Mouse (Mus musculus) MEL (cell line): Measurements from ENCODE around the gene Ankrd33b. TPM values are rescaled to one million over a fixed set of nuclear protein-coding genes. Genes with fewer than 3 reads are reported as not detected.

ENCODE experiments used
- DNase-seq: peaks from one replicate; pipeline ENCODE4 v3.0.0; 2011; ENCODE audit warnings: low read depth, low spot score
- H3K27ac ChIP-seq: 2 replicates; pipeline ENCODE4 v1.5.1; 2012; ENCODE audit warnings: low read depth, mild to moderate bottlenecking, control low read depth, low read length, moderate library complexity; ENCODE audit not compliant: control insufficient read depth
- H3K27me3 ChIP-seq, 2 experiments: fragments of 150-350 bp in 1 of 2; sonication (generic) in 1 of 2; 2 replicates each; pipeline ENCODE4 v1.6.1; 2012; ENCODE audit warnings: low read length in 2 of 2, mild to moderate bottlenecking in 2 of 2, improper control_type of control experiment in 1 of 2, moderate library complexity in 1 of 2; ENCODE audit not compliant: insufficient read depth in 2 of 2, control insufficient read depth in 1 of 2
- H3K36me3 ChIP-seq, 2 experiments: 2 replicates each; pipeline ENCODE4 v1.6.1; 2012 to 2014; ENCODE audit warnings: low read length in 2 of 2, improper control_type of control experiment in 1 of 2, inconsistent platforms in 1 of 2, mild to moderate bottlenecking in 1 of 2; ENCODE audit not compliant: insufficient read depth in 2 of 2, control insufficient read depth in 1 of 2
- H3K4me1 ChIP-seq, 2 experiments: fragments of 150-350 bp in 1 of 2; sonication (generic) in 1 of 2; 2 replicates each; pipeline ENCODE4 v1.6.1; 2012; ENCODE audit warnings: low read length in 2 of 2, improper control_type of control experiment in 1 of 2, mild to moderate bottlenecking in 1 of 2; ENCODE audit not compliant: insufficient read depth in 2 of 2, control insufficient read depth in 1 of 2
- H3K4me3 ChIP-seq, 2 experiments: fragments of 150-350 bp in 1 of 2; sonication (generic) in 1 of 2; 2 replicates each; pipeline ENCODE4 v1.5.1; 2012; ENCODE audit warnings: low read depth in 2 of 2, low read length in 2 of 2, mild to moderate bottlenecking in 2 of 2, moderate library complexity in 2 of 2, control low read depth in 1 of 2, improper control_type of control experiment in 1 of 2; ENCODE audit not compliant: control insufficient read depth in 1 of 2, insufficient read depth in 1 of 2
- H3K79me2 ChIP-seq: 2 replicates; pipeline ENCODE4 v1.6.1; 2012; ENCODE audit warnings: mild to moderate bottlenecking, low read length, moderate library complexity; ENCODE audit not compliant: control insufficient read depth, poor library complexity, insufficient read depth
- H3K9ac ChIP-seq: 2 replicates; pipeline ENCODE4 v1.6.1; 2012; ENCODE audit warnings: low read depth, mild to moderate bottlenecking, control low read depth, low read length, moderate library complexity; ENCODE audit not compliant: control insufficient read depth, poor library complexity, severe bottlenecking
- H3K9me3 ChIP-seq: fragments of 150-350 bp; sonication (generic); replicated peaks from 2 replicates; pipeline ENCODE4 v1.6.1; 2012; ENCODE audit warnings: mild to moderate bottlenecking, low read length, improper control_type of control experiment, moderate library complexity; ENCODE audit not compliant: insufficient read depth
- CHD1 ChIP-seq: IDR thresholded peaks from 2 replicates; pipeline ENCODE4 v1.6.1; 2012; ENCODE audit warnings: low read depth, mild to moderate bottlenecking, inconsistent platforms, low read length, improper control_type of control experiment
- E2F4 ChIP-seq: IDR thresholded peaks from 2 replicates; pipeline ENCODE4 v1.6.1; 2011; ENCODE audit warnings: low read depth, low read length, improper control_type of control experiment, borderline replicate concordance
- ELF1 ChIP-seq: IDR thresholded peaks from 2 replicates; pipeline ENCODE4 v1.6.1; 2014; ENCODE audit warnings: low read depth, mild to moderate bottlenecking, inconsistent platforms, low read length, improper control_type of control experiment, moderate library complexity
- ETS1 ChIP-seq: IDR thresholded peaks from 2 replicates; pipeline ENCODE4 v1.6.1; 2012; ENCODE audit warnings: low read depth, mild to moderate bottlenecking, inconsistent platforms, low read length, improper control_type of control experiment, moderate library complexity
- GATA1 ChIP-seq: IDR thresholded peaks from 2 replicates; pipeline ENCODE4 v1.6.1; 2011; ENCODE audit warnings: low read depth, low read length, improper control_type of control experiment
- HCFC1 ChIP-seq: IDR thresholded peaks from 2 replicates; pipeline ENCODE4 v1.6.1; 2012; ENCODE audit warnings: low read depth, mild to moderate bottlenecking, inconsistent platforms, low read length, improper control_type of control experiment, moderate library complexity
- MXI1 ChIP-seq: IDR thresholded peaks from 2 replicates; pipeline ENCODE4 v1.6.1; 2011; ENCODE audit warnings: mild to moderate bottlenecking, low read depth, low read length, improper control_type of control experiment
- MYB ChIP-seq: IDR thresholded peaks from 2 replicates; pipeline ENCODE4 v1.6.1; 2011; ENCODE audit warnings: mild to moderate bottlenecking, low read depth, low read length, improper control_type of control experiment
- MYC ChIP-seq: IDR thresholded peaks from 2 replicates; pipeline ENCODE4 v1.6.1; 2011; ENCODE audit warnings: low read depth, mild to moderate bottlenecking, low read length, improper control_type of control experiment, moderate library complexity
- NRF1 ChIP-seq: IDR thresholded peaks from 2 replicates; pipeline ENCODE4 v1.6.1; 2014; ENCODE audit warnings: low read depth, mild to moderate bottlenecking, inconsistent platforms, low read length, improper control_type of control experiment, moderate library complexity; ENCODE audit not compliant: poor library complexity, insufficient read depth, severe bottlenecking
- POLR2A ChIP-seq, 2 experiments: IDR thresholded peaks; 2 replicates each; pipeline ENCODE4 v1.6.1; 2011 to 2012; ENCODE audit warnings: low read length in 2 of 2, mild to moderate bottlenecking in 2 of 2, control low read depth in 1 of 2, improper control_type of control experiment in 1 of 2, low read depth in 1 of 2, moderate library complexity in 1 of 2; ENCODE audit not compliant: control insufficient read depth in 1 of 2, insufficient read depth in 1 of 2, poor library complexity in 1 of 2
- POLR2AphosphoS2 ChIP-seq: IDR thresholded peaks from 2 replicates; pipeline ENCODE4 v1.6.1; 2011; ENCODE audit warnings: low read length, improper control_type of control experiment
- RCOR1 ChIP-seq: IDR thresholded peaks from 2 replicates; pipeline ENCODE4 v1.6.1; 2012; ENCODE audit warnings: low read depth, mild to moderate bottlenecking, inconsistent platforms, low read length, improper control_type of control experiment
- SMC3 ChIP-seq: IDR thresholded peaks from 2 replicates; pipeline ENCODE4 v1.6.1; 2011; ENCODE audit warnings: low read depth, low read length, improper control_type of control experiment
- TAL1 ChIP-seq: IDR thresholded peaks from 2 replicates; pipeline ENCODE4 v1.6.1; 2012; ENCODE audit warnings: mild to moderate bottlenecking, inconsistent platforms, low read length, moderate library complexity, mixed read lengths
- USF1 ChIP-seq: IDR thresholded peaks from 2 replicates; pipeline ENCODE4 v1.6.1; 2014; ENCODE audit warnings: low read depth, mild to moderate bottlenecking, inconsistent platforms, low read length, improper control_type of control experiment, moderate library complexity
- USF2 ChIP-seq, 2 experiments: IDR thresholded peaks; 2 replicates each; pipeline ENCODE4 v1.6.1; 2011 to 2012; ENCODE audit warnings: improper control_type of control experiment in 2 of 2, low read length in 2 of 2, borderline replicate concordance in 1 of 2, inconsistent platforms in 1 of 2, low read depth in 1 of 2, mild to moderate bottlenecking in 1 of 2; ENCODE audit not compliant: insufficient read depth in 1 of 2
- ZMIZ1 ChIP-seq: IDR thresholded peaks from 2 replicates; pipeline ENCODE4 v1.6.1; 2012; ENCODE audit warnings: low read depth, mild to moderate bottlenecking, inconsistent platforms, low read length, improper control_type of control experiment, moderate library complexity
- polyA plus RNA-seq, 2 experiments: library from polyadenylated mRNA; stranded (reverse) in 1 of 2; unstranded in 1 of 2; fragments of >175 nt in 1 of 2; fragments of >200 nt in 1 of 2; gene quantifications; 2 replicates each; pipeline versions ENCODE4 v1.2.1 to v1.2.4; 2012; ENCODE audit warnings: low replicate concordance in 2 of 2, low read depth in 1 of 2; ENCODE audit not compliant: insufficient read length in 2 of 2, insufficient read depth in 1 of 2, missing spikeins in 1 of 2
- total RNA-seq: library from RNA; depleted of rRNA; stranded (reverse); fragments of 300-350 nt; gene quantifications from 2 replicates; pipeline ENCODE4 v1.2.3, GENCODE M21; 2012

Gene Ankrd33b
- total and polyA plus RNA-seq, 3 experiments, result 11.1 to 16.1 TPM; not detected in 1

GRCm38 (mm10) chr15:31257329-31257728, 110.2 kb downstream of the Ankrd33b start:
- Histone ChIP-seq H3K79me2 (no peaks in the 10 kb centered on the region), H3K4me1 (no peaks in the 10 kb centered on the region), H3K9me3 (no peaks in the 10 kb centered on the region), H3K27me3 (no peaks in the 10 kb centered on the region), H3K9ac (no peak overlapping the region), H3K36me3 (no peaks in the 10 kb centered on the region), H3K27ac (no peak overlapping the region), H3K4me3 (no peak overlapping the region)
- no peak for DNase-seq
- TF ChIP-seq CHD1 (no peak), E2F4 (no peak), ELF1 (no peak)

DNA sequence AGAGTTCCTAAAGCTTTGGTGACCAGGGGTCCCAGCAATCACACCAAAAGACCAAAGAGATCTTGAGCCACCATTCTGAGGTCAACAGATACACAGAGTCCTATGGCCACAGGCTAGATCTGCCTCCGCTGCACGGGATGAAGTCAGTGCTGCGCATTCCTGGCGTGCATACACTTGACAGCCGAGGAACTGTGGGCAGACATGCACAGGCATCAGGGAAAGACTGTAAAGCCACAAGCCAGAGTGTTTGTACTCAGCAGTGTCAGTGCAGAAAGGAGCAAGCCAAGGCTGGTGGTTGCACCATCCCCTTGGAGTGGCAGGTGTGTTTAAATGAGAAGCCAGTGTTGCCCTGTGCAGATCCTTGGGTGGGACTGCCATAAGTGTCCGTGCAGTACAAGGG, 111.8 kb downstream of the Ankrd33b start:
- H3K9ac ChIP-seq, result no peak overlapping the region
- TF ChIP-seq SMC3 (no peak), ELF1 (no peak), MYC (no peak), ETS1 (no peak), RCOR1 (no peak), GATA1 (no peak), MXI1 (no peak)
- H3K27ac ChIP-seq, result no peak overlapping the region
- no peaks in the 10 kb centered on the region for H3K4me1 ChIP-seq
- no peaks in the 10 kb centered on the region for H3K9me3 ChIP-seq
- H3K27me3 ChIP-seq, result no peaks in the 10 kb centered on the region
- DNase-seq, result no peak
- H3K79me2 ChIP-seq, result no peaks in the 10 kb centered on the region
- no peaks in the 10 kb centered on the region for H3K36me3 ChIP-seq
- no peak overlapping the region for H3K4me3 ChIP-seq

GRCm38 (mm10) chr15:31254939-31255535, 112.5 kb downstream of the Ankrd33b start:
- TF ChIP-seq ZMIZ1, result no peak
- TF ChIP-seq HCFC1, result no peak
- no peak for TF ChIP-seq USF1
- TF ChIP-seq POLR2A (IDR thresholded peaks at IDR 0.05; ENCODE audit: control insufficient read depth in 1 of 2, insufficient read depth in 1 of 2, low read depth in 1 of 2, low read length in 2 of 2, poor library complexity in 1 of 2), result no peak
- no peak for TF ChIP-seq NRF1
- no peak; the same call in 1 of the 2 replicates for TF ChIP-seq TAL1
- TF ChIP-seq POLR2AphosphoS2, result no peak
- no peak for TF ChIP-seq MYB
- TF ChIP-seq USF2 (IDR thresholded peaks at IDR 0.05; ENCODE audit: borderline replicate concordance in 1 of 2, insufficient read depth in 1 of 2, low read depth in 1 of 2, low read length in 2 of 2), result no peak

More at GRCm38 (mm10) chr15:31254939-31255535, 112.5 kb downstream of the Ankrd33b start:
- H3K36me3 ChIP-seq, result no peaks in the 10 kb centered on the region
- H3K27ac ChIP-seq, result no peak overlapping the region
- no peak for DNase-seq
- H3K9ac ChIP-seq, result no peak overlapping the region
- H3K4me3 ChIP-seq, result no peak overlapping the region
- H3K4me1 ChIP-seq, result no peaks in the 10 kb centered on the region
- H3K9me3 ChIP-seq, result no peaks in the 10 kb centered on the region
- H3K79me2 ChIP-seq, result no peaks in the 10 kb centered on the region
- no peaks in the 10 kb centered on the region for H3K27me3 ChIP-seq
